Mouse (Mus musculus) macrophage (primary cell): ENCODE results near the gene Btbd35f13. TPM values are rescaled to one million over a fixed set of nuclear protein-coding genes. Genes with fewer than 3 reads are reported as not detected.
"Not testable (repeated sequence)": the region's sequence is repeated elsewhere in the genome, so short reads cannot be mapped to it uniquely, and the experiment has no call there.

Source experiments
- H3K27ac ChIP-seq: fragments of 350-480 bp; formaldehyde crosslinking; 2 replicates; pipeline ENCODE4 v1.9.0; 2021
- H3K36me3 ChIP-seq: fragments of 350-480 bp; formaldehyde crosslinking; 2 replicates; pipeline ENCODE4 v1.9.0; 2021; ENCODE audit errors: inconsistent target
- H3K4me3 ChIP-seq: fragments of 350-480 bp; formaldehyde crosslinking; 2 replicates; pipeline ENCODE4 v1.9.0; 2021; ENCODE audit errors: inconsistent target
- H3K79me2 ChIP-seq: fragments of 350-480 bp; formaldehyde crosslinking; 2 replicates; pipeline ENCODE4 v1.9.0; 2021; ENCODE audit errors: inconsistent target
- WGBS: methylation state at CpG from one replicate; pipeline ENCODE4 v1.1.7; 2026; ENCODE audit warnings: inconsistent platforms; ENCODE audit not compliant: missing documents; 5-methylcytosine and 5-hydroxymethylcytosine counted together
- polyA plus RNA-seq: library from polyadenylated mRNA; stranded (reverse); fragments of 250-400 nt; gene quantifications from 3 replicates; pipeline ENCODE4 v1.2.4, GENCODE M21; 2018; ENCODE audit warnings: inconsistent platforms
- total RNA-seq, 78 experiments: library from RNA; depleted of rRNA; stranded (reverse); fragments of 250-400 nt; gene quantifications; 1 replicate in 9 of 78; 2 replicates in 24 of 78; 3 replicates in 43 of 78; 4 replicates in 2 of 78; pipeline ENCODE4 v1.2.4; 2018; ENCODE audit warnings: inconsistent platforms in 56 of 78

Btbd35f13 gene
- total RNA-seq (2018; cell fraction: chromatin; rRNA removed) = not detected
- not detected for total RNA-seq (2018; cell fraction: cytosol; rRNA removed)
- not detected for total RNA-seq (2018; cell fraction: nucleus; rRNA removed)
- polyA plus RNA-seq = not detected in 3 replicates

DNA sequence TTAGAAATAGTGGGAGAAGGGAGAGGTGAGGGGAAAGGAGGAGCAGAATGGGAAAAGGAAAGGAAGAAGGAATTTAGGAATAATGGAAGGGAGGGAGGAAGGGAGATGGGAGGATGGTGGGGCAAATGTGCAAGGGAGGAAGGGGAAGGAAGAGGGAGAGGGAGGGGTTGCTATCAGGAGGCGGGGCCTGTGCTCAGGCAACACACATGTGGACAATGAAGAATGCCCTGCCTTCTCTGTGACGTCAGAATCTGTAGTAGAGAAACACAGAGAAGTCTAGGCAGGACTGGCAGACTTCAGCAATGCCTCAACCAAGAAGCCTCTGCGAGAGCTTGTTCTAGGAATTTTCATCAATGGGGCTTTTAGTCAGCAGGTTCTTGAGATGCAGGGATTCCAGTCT is at the start of gene Btbd35f13:
TSS of gene Btbd35f13 (plus strand) at position 301 of the 400 bp plus-strand sequence.
- not testable (repeated sequence) for H3K27ac ChIP-seq, H3K36me3 ChIP-seq, H3K79me2 ChIP-seq, H3K4me3 ChIP-seq
- WGBS = 80% methylated on average over 1 of the region's 3 CpGs

DNA sequence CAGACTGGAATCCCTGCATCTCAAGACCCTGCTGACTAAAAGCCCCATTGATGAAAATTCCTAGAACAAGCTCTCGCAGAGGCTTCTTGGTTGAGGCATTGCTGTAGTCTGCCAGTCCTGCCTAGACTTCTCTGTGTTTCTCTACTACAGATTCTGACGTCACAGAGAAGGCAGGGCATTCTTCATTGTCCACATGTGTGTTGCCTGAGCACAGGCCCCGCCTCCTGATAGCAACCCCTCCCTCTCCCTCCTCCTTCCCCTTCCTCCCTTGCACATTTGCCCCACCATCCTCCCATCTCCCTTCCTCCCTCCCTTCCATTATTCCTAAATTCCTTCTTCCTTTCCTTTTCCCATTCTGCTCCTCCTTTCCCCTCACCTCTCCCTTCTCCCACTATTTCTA is 45.3 kb downstream of the Btbd35f13 start, which contains the start of gene Btbd35f14:
TSS of gene Btbd35f14 (minus strand) at position 101 of the 400 bp plus-strand sequence.
- WGBS = no CpG with 5 or more reads among the region's 3 CpGs
- not testable (repeated sequence) for H3K36me3 ChIP-seq, H3K4me3 ChIP-seq

More for the DNA sequence above, 45.3 kb downstream of the Btbd35f13 start, which contains the start of gene Btbd35f14:
- not testable (repeated sequence) for H3K79me2 ChIP-seq, H3K27ac ChIP-seq

Other genes starting within 250 kb of the Btbd35f13 start
- not detected in 3 replicates for gene Btbd35f15, start 79.9 kb upstream of the Btbd35f13 start, polyA plus RNA-seq
- gene Btbd35f14, start 45.2 kb downstream of the Btbd35f13 start, polyA plus RNA-seq = not detected in 3 replicates